Mouse (Mus musculus) activated CD4-positive, CD25-positive, alpha-beta regulatory T cell, adult 4 months (primary cell): ENCODE data around the gene Yy1. TPM values are rescaled to one million over a fixed set of nuclear protein-coding genes. Genes with fewer than 3 reads are reported as not detected.
"Not testable (repeated sequence)": the region's sequence is repeated elsewhere in the genome, so short reads cannot be mapped to it uniquely, and the experiment has no call there.

Source experiments
- ATAC-seq: one replicate; pipeline ENCODE4 v1.8.0; 2017
- polyA plus RNA-seq, 2 experiments: library from polyadenylated mRNA; unstranded; fragments of 100-300 nt; shearing (Covaris generic); gene quantifications; one replicate each; pipeline ENCODE4 v1.2.1; 2017

Yy1 gene
- polyA plus RNA-seq, 2 experiments from 2014 or later, result 16.8 to 18.1 TPM

DNA sequence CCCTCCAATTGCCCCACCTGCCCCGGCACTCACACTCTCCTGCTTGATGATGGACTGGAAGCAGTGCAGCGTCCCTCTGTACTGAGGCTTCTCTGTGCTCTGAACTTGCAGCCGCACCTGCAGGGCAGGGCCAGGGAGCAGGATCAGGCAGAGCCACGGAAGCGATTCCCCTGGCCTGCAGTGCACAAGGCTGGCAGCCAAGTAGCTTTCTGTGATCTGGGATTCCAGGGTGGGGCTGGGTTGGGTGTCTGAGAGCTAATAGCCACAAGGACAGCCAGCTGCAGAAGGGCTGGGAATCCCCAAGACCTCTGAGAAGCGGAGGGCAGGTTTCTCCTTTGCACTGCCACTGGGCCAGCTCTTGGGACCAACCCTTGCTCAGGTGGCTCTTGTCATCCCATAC is 34.9 kb downstream of the Yy1 start:
- no peak for ATAC-seq

DNA sequence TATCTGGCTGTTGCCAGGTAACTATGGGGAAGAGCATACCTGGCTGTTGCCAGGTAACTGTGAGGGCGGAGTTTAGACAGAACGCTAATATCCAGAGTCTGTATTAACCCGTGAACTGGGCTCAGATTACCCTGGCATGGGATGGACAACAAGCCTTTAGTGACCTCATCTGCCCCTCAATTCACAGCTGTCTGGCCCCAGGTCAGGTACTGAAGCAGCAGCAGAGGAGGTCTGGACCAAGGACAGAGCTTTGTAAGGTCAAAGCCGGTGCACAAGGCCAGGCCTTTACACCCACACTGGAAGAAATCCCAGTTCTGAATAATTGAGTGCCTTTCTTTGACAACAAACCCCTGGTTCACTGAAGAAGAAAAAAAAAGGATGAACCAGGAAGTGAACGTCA is 36.9 kb downstream of the Yy1 start:
- no peak for ATAC-seq

DNA sequence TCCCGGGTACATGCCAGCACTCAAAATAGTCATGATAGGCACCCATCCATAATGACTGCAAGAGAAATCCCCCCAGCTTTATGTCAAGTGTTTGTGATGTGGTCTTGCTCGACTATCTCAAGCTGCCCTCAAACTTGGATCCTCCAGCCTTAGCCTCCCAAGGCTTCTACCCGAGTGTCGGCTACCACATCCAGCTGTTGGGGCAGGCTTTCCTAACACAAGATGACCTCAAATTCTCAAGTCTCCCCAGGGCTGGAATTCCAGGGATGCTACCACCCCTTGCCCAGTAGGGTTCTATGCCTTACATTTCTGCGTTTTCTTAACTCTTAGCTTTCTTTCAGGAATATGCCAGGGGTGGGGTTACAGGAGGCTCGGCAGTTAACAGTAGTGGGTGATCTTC is 37.6 kb downstream of the Yy1 start:
- ATAC-seq, result no peak

DNA sequence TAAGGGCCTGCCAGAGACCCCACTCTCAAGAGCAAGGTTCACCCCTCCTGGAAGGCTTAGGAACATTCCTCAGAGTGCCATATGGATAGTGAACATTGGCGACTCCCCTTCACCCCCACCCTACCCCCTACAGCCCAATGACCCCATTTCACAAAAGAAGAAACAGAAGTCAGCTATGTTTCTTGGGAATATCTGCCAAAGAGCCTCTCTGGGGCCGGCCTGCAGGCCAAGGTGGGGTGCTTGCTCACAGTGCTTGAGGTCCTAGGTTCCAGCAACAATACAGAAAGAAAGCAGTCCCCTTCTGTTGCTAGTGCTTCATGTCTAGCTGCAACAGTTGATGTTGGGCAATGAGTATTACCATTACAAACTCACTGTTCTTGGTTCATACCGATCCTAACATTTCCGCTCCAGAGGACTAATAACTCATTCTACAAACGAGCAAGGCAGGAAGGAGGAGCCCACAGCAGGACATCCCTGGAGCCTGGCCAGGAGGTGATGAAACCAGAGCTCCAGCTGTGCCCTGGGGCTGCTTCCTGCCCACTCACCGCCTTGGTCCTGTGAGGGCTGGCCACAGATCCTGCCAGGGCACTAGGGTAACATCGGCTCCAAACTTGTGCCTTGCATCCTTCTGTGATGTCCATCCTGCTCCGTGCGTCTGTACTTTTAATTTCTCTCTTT is 39.3 kb downstream of the Yy1 start:
- ATAC-seq, result no peak

DNA sequence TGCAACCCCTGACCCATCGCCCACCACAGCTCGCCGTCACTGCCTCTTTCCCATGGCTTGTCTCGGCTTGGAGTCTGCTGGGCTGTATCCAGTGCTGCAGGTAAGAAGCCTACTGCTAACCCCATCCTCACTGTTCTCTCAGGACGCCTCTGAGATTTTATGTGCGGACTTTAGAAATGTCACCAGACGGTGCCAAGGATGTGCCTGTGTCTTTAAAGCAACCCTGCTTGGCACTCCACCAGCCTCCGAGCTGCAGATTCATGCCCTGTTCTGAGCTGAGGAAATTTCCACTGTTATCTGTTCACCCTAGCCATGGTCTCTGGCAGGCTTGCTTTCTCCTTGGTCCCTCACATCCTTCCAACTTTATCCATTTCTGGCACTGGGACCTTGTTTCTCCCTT is 40.1 kb downstream of the Yy1 start:
- ATAC-seq, result no peak

DNA sequence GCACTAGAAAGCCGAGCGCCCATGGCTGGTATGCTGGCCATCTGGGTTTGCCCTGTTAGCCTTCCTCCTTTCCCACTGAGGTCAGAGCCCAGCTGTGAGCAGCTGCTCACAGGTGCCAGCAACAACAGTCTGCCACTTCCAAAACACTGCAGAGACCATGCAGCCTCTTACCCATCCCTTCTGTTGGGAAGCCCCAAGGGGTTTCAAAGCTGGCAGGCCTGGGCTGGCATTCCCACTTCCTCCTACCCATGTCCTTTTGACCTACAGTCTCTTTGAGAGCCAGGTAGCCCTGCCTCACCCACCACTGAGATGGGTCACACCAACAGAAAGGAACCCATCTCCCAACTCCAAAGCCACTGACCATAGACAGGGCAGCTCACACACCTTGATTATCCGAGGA is 40.6 kb downstream of the Yy1 start:
- ATAC-seq, result no peak

DNA sequence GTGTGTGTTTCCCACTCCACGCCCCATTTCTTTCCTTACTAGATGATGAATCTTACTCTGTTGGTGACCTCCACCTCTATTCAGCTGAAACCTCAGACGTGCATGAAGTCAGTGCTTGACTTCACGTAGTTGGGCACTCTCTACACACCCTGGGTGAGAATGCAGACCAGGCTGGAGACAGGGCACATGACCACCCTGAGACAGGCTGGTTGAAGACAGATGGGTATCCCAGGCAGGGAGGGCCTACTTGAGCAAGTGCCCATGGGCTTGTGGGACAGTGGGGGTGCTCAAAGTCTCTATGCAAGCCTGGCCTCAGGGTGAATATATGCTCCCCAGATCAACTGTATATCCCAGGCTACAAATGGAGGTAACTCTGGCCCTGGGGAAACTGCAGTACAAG is 41.6 kb downstream of the Yy1 start:
- no peak for ATAC-seq

DNA sequence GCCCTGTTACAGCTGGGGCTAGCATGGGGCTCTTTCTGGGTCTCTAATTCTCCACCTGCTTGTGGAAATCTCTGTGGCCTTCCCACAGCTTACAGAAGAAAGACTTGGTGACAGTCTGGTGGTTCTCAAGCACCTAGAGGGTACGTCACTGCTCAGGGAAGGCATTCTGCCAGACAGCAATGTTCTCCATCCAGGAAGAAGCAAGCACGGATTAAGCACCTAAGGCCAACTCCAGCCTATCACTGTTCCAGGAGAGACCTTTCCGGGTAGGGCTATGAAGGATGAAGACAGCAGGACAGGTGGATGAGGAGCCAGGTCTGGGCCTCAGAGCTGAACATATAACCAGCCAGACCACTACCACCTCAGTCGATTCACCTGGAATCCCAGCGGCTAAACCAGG is 42.0 kb downstream of the Yy1 start:
- no peak for ATAC-seq

DNA sequence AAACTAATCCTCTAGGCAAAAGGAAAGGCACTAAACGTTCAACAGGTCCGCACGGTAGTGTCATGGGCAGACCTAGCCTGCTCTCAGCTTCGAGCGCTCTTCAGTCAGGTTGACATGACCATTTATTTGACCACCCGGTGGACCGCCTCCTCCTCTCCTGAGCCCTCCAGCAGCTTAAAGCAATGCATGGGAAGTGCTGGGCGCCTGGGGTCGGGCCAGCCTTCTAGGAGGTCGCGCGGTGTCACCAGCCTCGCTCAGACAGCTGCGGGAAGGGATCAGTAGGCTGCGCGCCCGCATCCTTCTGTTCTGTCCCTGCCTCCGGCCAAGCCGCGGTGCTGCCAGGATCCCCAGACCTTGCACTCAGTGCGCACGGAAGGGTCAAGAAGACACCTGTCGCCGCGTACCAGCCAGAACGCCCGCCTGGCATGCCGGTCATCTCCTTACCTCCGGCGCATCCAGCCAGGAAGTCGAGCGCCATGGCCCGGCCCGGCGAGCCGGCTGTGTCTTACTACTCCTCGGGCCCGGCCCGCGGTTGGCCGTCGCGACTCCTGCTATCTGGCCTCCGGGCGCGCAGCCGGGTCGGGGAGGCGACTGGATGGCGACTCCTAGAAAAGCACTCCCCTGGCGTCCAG is 42.6 kb downstream of the Yy1 start:
- ATAC-seq, result peak; percentile 58

DNA sequence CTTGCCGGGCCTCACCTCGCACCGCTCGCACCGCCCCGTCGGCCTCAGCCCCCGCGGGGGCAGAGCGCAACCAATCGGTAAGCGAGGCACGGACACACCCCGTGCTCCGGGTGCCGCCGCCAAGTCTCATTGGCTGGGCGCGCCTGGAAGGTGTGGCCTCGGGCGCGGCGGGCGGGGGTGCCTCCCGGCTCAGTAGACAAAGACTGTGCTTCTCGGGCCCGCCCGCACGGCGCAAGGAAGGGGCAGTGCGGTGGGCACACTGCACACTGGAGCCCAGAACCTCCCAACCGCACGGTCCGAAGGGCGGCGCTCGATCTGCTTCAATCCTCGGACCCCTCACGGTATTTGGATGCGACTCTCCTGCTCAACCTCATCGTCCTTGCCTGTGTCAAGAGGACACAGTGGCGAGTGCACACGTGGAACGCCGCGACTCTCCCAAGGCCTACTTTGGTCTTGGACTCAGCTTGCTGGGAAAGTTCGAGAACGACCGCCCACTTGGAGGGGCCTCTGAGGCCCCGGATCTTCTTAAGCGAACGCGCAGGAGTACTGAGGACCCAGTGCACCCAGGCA is 43.2 kb downstream of the Yy1 start, which contains the start of the genes Slc25a29 and Slc25a47:
Gene Slc25a29 (minus strand): TSS at position 44 of the 570 bp plus-strand sequence.
Gene Slc25a47 (plus strand): TSS at position 207 of the 570 bp plus-strand sequence.
- ATAC-seq, result peak; percentile 97

DNA sequence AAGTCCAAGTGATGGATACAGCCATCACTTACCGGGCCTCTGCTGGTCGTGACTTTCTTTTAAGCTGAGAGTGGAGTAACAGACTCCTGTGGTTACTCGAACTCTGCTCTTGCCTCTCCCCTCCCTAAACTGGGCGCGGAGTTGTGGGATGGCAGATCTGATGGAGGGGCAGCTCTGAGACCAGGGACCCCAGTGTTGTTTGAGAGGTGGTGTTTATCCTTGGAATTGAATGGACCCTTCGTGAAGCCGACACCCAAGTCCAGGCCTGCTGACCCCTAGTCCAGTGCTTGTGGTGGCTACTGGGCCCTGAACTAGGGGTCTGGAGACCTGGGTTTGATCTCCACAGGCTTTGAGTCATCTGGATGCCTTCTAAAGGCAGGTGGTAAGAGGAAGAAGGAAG is 43.9 kb downstream of the Yy1 start:
- ATAC-seq, result no peak

DNA sequence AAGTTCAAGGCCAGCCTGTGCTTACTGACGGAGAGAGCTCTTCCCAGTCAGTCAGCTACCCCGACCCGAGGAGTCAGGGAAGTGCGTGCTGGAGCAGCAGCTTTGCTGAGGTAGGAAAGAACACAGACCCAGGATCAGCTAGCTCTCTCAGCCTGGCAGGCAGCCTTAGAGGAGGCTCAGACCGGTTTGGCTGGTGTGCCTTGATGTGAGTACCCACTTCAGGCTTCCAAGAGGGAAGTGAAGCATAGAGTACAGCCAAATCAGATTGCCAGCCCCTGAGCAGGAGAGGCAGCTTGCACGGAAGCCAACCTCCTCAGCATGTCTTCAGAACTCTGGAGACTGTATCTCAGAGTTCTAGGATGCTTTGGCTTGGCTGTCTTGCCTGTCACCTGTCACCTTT is 48.4 kb downstream of the Yy1 start:
- no peak for ATAC-seq

DNA sequence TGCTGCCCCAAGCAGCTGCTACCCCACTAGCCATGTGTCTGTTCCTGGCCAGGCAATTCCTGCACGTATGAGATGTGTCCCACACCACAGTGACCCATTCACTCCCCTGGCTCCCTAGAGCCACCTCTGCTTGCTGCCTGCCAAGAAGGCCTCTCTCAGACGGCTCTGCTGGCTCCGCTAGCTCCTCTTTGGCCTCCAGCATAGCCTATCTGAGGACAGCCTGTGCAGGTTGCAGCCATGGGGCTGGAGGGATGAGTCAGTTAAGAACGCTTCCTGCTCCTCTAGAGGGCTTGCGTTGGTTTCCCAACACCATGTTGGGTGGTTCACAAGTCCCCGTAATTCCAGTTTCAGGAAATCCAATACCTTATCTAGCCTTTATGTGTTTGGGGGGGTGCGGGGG is 49.9 kb downstream of the Yy1 start:
- no peak for ATAC-seq

DNA sequence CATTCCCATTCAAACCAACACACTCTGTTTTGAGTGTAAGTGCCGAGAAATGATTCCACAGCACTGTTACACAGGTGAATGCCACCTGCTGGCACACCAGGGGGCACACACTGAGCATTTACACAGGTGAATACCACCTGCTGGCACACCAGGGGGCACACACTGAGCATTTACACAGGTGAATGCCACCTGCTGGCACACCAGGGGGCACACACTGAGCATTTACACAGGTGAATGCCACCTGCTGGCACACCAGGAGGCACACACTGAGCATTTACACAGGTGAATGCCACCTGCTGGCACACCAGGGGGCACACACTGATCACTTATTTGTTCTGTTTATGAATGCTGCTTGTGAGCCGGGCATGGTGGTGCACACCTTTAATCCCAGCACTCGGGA is 55.3 kb downstream of the Yy1 start:
- ATAC-seq, result not testable (repeated sequence)

DNA sequence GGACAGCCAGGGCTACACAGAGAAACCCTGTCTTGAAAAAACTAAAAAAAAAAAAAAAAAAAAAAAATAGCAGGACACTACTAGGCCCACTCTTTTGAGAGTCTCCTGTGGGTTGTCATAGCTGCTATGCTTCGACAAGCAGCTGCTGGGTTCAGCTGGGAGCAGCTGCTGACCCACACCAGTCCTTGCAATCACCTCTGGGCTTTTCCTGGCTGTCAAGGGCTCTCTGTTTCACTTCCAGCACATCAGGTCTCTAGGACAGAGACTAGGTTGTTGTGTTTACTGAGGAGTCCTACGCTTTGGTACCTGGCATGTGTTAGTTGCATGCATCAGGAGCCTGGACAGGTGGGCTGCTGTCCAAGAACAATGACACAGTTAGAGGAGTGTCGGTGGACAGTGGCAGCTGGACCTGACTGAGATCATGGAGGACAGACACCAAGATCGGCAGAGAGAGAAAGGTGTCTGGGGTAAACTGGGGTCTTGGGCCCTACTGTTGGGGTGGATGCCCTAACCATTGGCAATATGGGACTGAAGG is 56.8 kb downstream of the Yy1 start:
- no peak for ATAC-seq

DNA sequence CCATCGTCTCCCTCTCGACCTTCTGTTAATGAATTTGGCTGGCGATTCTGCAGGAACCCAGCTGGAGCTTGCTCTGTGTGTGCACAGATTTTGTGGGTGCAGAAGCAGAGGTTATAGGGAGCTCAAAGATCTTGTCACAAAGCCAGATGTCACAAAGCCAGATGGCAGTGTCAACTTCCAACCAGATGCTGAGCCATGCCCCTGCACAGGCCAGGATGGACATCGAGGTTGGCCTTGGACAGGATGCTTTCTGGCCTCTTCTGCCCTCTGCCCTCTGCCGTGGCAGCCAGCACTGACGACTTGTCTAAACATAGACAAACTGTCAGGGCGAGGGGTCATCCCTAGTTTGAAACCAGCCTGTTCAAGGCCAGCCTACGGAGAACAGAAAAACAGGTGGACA is 57.4 kb downstream of the Yy1 start:
- ATAC-seq, result no peak

DNA sequence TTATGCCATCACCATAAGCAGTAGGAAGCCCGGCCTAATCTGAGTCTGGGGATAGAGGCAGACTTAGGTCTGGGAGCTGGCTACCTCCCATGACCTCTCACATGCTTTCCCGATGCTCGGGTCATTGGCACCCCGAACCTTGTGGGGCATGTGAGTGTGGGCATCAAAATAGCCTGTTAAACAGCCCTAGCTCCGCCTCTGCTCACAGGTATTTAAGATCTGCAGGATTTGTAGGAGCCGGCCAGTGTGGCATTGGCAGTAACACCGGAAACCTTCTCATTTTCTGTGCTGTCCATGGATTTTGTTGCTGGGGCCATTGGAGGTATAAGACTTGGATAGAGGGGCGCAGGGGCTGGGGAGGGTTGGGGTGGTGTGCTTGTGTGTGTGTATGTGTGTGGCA is 58.1 kb downstream of the Yy1 start:
- ATAC-seq, result no peak

DNA sequence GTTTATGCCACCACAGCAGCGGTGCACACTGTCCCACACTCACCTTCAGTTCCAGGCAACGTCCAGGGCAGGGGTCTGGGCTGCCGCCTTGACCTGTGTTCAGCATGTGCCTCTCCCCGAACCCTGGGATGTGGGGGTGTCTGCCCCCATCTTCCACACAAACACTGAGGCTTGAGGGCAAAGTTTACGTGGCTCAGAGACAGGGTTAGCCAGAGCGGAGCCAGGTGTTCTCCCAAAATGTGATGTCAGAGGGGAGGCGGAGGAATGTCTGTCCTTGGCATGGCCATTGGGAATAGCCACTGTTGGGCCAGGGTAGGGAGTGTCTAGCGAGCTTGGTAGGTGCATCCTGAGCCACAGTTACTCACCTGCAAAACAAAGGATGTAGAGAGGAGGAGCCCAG is 60.0 kb downstream of the Yy1 start:
- ATAC-seq, result no peak

DNA sequence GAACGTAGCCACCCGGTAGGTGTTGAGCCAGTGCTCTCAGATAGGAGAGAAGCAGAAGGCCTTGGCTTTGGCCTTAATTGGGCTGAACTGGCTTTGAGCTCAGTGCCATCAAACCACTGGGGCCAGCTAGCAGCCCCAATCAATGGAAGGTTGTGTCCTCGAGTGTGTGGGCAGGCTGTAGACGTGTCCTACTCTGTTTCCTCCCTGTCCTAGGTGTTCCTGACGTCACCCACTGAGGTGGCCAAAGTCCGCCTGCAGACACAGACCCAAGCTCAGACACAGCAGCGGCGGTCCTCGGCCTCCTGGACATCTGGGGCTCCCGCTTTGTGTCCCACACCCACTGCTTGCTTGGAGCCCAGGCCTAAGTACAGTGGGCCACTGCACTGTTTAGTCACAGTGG is 62.3 kb downstream of the Yy1 start:
- ATAC-seq, result no peak

DNA sequence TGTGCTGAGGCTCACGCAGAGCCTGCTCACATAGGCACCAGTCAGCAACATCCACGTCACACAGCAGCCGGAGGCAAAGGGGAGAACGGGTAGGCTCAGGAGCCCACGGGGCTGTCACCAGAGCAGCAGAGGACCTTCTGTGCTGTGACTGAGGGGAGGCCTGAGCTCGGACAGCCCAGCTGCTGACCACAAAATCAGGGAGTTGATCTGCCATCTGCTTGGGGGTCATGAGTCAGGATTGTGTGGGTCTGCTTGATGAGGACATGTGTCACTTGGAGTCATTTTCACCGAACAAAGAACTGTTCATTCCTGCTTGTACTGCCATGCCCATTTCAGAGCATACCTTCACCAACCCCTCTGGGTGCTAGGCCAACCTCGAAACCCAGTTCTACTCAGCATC is 63.4 kb downstream of the Yy1 start:
- no peak for ATAC-seq

DNA sequence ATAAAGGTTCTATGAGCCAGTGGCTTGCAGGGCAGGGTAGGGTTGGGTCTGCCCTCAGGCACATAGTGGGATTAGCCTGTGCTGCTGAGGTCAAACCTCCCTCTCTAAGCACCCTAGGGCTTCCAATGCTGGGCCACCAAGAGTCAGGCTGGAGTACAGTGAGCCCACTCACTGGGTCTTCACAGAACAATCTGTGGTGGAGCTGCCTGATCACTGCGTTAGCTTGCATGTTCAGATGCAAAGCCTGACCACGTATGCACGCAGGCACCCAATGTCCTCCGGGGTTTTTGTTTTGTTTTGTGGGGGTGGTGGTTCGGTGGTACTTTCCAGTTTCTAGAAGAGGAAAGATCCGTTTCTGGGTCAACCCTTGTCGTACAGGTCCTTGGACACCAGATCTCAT is 64.3 kb downstream of the Yy1 start:
- no peak for ATAC-seq

DNA sequence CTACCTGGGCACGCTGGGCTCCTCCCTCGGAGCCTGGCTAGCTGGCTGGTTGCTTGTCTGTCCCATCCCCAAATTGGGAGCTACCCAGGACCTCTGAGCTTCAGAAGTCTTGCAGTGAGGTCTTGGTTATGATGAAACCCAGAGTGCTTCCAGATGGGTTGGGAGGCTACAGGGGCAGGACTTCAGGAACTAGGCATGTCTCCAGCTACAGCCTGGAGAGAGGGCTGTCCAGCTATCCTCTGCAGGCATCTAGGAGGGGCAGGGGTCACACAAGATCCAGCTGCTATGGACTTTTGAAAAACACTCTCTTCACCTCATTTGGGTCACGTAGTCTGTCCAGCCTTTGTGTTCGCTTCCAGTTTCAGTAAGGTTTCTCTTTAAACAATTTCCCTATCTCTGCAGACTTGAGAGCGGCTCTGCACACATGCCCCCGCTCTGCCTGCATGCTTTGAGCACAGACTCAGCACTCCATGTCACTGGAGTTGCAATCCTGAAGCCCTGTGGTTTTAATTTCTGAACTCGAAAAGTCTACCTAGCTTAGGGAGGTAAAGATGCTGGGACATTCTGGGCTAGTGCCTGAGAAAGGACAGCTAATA is 64.9 kb downstream of the Yy1 start:
- ATAC-seq, result no peak

DNA sequence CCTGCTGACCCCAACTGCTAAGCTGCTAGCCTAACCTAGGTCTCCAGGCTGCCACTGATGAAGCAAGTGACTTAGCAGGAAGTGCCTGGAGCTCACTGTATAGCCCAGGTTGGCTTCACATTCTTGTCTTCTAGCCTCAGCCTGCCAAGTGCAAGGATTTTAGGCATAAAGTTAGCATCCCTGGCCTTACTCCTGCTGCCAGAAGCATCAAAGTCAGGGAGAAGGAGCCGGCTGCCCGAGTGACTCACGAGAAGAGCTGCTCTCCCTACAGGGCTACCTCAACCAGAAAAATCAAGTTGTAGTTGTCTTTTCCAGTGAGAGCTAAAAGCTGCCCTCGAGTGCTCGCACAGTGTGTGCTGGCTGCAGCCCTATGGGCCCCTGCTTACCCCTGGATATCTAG is 65.7 kb downstream of the Yy1 start:
- no peak for ATAC-seq

DNA sequence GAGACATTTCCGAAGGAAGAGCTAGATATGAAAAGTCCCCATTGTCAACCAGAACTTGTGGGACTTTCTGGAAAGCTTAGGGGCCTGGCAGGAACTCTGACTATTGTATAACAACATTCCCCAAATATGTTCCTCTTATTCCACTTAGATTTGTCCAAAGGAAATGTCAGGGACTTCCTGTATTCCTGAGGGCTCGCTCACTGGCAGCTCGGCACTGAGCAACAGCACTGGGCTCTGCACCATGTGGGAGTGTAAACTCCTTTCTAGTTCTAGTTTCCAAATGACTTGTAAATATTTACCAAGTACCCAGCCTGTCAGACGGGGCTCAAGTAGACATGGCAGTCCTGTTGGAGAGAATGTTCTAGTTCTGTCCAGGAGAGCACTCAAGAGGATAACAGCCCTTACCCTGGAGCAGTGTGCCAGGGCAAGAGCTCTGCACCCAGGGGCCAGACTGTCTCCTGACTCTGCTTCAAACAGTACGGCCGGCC is 72.3 kb downstream of the Yy1 start:
- ATAC-seq, result no peak
